Mouse (Mus musculus) right cerebral cortex, adult 18-20 months (tissue): ENCODE data around the gene Psmd13.

Experiments used
- DNase-seq: peaks from one replicate; pipeline ENCODE4 v3.0.0; 2022; ENCODE audit warnings: mixed read lengths

Psmd13 gene

GRCm38 (mm10) chr7:140881696-140882468, at the start of gene Psmd13, which contains the start of gene Sirt3:
Gene Psmd13, plus strand, starts transcription at chr7:140881968.
Gene Sirt3, minus strand, starts transcription at chr7:140882309.
- DNase-seq, result peak; percentile 95

- no peak for DNase-seq
These were observed 48.4 kb upstream of the Psmd13 start for GRCm38 (mm10) chr7:140833341-140833740.

- DNase-seq, result no peak
These were observed 46.6 kb upstream of the Psmd13 start, which contains the start of gene Urah for GRCm38 (mm10) chr7:140834968-140835757. Gene Urah, plus strand, starts transcription at chr7:140835018.

GRCm38 (mm10) chr7:140835758-140836087, 46.0 kb upstream of the Psmd13 start:
- DNase-seq, result no peak

GRCm38 (mm10) chr7:140836243-140837115, 45.3 kb upstream of the Psmd13 start:
- DNase-seq, result peak; percentile 55

- no peak for DNase-seq
These were observed 42.2 kb upstream of the Psmd13 start for GRCm38 (mm10) chr7:140839556-140839955.

GRCm38 (mm10) chr7:140840750-140841735, 40.7 kb upstream of the Psmd13 start:
- DNase-seq, result no peak

GRCm38 (mm10) chr7:140843806-140844205, 38.0 kb upstream of the Psmd13 start:
- no peak for DNase-seq

GRCm38 (mm10) chr7:140844905-140845665, 36.7 kb upstream of the Psmd13 start, which contains the start of gene Scgb1c1:
Gene Scgb1c1, plus strand, starts transcription at chr7:140845547.
- peak; percentile 85 for DNase-seq

GRCm38 (mm10) chr7:140845683-140846082, 36.1 kb upstream of the Psmd13 start:
- no peak for DNase-seq

- DNase-seq, result no peak
These were observed 35.1 kb upstream of the Psmd13 start for GRCm38 (mm10) chr7:140846676-140847075.

- no peak for DNase-seq
These were observed 33.8 kb upstream of the Psmd13 start, which contains the start of gene Odf3 for GRCm38 (mm10) chr7:140847755-140848580. Gene Odf3, plus strand, starts transcription at chr7:140847805.

GRCm38 (mm10) chr7:140848591-140848990, 33.2 kb upstream of the Psmd13 start:
- no peak for DNase-seq

GRCm38 (mm10) chr7:140851916-140852315, 29.9 kb upstream of the Psmd13 start:
- DNase-seq, result no peak

GRCm38 (mm10) chr7:140853386-140853785, 28.4 kb upstream of the Psmd13 start:
- no peak for DNase-seq

- DNase-seq, result no peak
These were observed 27.3 kb upstream of the Psmd13 start for GRCm38 (mm10) chr7:140854483-140854882.

GRCm38 (mm10) chr7:140855181-140855580, 26.6 kb upstream of the Psmd13 start:
- DNase-seq, result no peak

- DNase-seq, result peak; percentile 91
These were observed 25.6 kb upstream of the Psmd13 start, which contains the start of gene Gm45785 for GRCm38 (mm10) chr7:140855860-140856784. Gene Gm45785, minus strand, starts transcription at chr7:140856331.
